17 mouse cellular contexts compared by ENCODE assay signal in genomic region chr11:24084077-24084476, GRCm38 (mm10). TPM values are rescaled to one million over a fixed set of nuclear protein-coding genes. Genes with fewer than 3 reads are reported as not detected.
DNase-seq lines count a peak whose midpoint lies in the region; ATAC-seq lines count a peak whose summit lies in the region.
"Had no signal": no experiment of that assay in that cellular context is flagged by ENCODE, and none has a peak within 500 bp of the region (broad histone marks: within the 10 kb centered on the region; RNA-seq: fewer than 3 reads in every experiment).

No protein-coding gene starts in this region.

- no peak for ATAC-seq in erythroblast, adult 5-6 weeks (replicated peaks; ENCODE audit: low FRiP score, poor library complexity, severe bottlenecking)
- ATAC-seq in neural tube, embryonic 12.5 days (ENCODE audit: low FRiP score, low read depth), result no peak
- ATAC-seq in liver, embryonic 13.5 days (ENCODE audit: low read depth), result no peak
- ATAC-seq in neural tube, embryonic 15.5 days (ENCODE audit: low FRiP score), result no peak
- ATAC-seq in granulocyte monocyte progenitor cell, adult 5-6 weeks (replicated peaks; ENCODE audit: poor library complexity, severe bottlenecking), result no peak

- 55% methylated on average over 3 of the region's 3 CpGs for WGBS in neural tube, embryonic 12.5 days
- 52% methylated on average over 3 of the region's 3 CpGs for WGBS in liver, embryonic 13.5 days (ENCODE audit: insufficient replicate concordance)
- whole genome bisulfite sequencing in neural tube, embryonic 15.5 days, result 40% methylated on average over 3 of the region's 3 CpGs

- H3K9me3 ChIP-seq in erythroblast, embryonic 14.5 days (ENCODE audit: control insufficient read depth, low read length), result no peaks in the 10 kb centered on the region
- H3K9me3 ChIP-seq in neural tube, embryonic 12.5 days, result no peaks in the 10 kb centered on the region
- no peaks in the 10 kb centered on the region for H3K9me3 ChIP-seq in liver, embryonic 13.5 days (replicated peaks)
- H3K9me3 ChIP-seq in neural tube, embryonic 15.5 days (replicated peaks), result no peaks in the 10 kb centered on the region
- H3K9me3 ChIP-seq: heart, embryonic 12.5 days; stomach, embryonic 15.5 days had no signal

- peaks cover 52% of the 10 kb centered on the region for H3K36me3 ChIP-seq in erythroblast, embryonic 14.5 days (ENCODE audit: control insufficient read depth)
- H3K36me3 ChIP-seq in neural tube, embryonic 12.5 days, result peaks cover 33% of the 10 kb centered on the region
- H3K36me3 ChIP-seq in liver, embryonic 13.5 days, result peaks cover 48% of the 10 kb centered on the region
- peaks cover 6% of the 10 kb centered on the region; the same call in 1 of the 2 replicates for H3K36me3 ChIP-seq in neural tube, embryonic 15.5 days
- H3K36me3 ChIP-seq: stomach, embryonic 15.5 days had no signal

- H3K4me3 ChIP-seq in erythroblast, embryonic 14.5 days (replicated peaks), result peak overlapping the region; percentile 92
- H3K4me3 ChIP-seq in neural tube, embryonic 12.5 days, result no peak overlapping the region
- no peak overlapping the region for H3K4me3 ChIP-seq in liver, embryonic 13.5 days (replicated peaks)
- H3K4me3 ChIP-seq in neural tube, embryonic 15.5 days (replicated peaks), result peak overlapping the region; percentile 21
- H3K4me3 ChIP-seq: heart, embryonic 12.5 days; stomach, embryonic 15.5 days had no signal

- H3K9ac ChIP-seq in neural tube, embryonic 12.5 days, result 0 out of 2 replicates have a peak overlapping the region, but pooled peaks have one; percentile 48
- H3K9ac ChIP-seq in liver, embryonic 13.5 days, result no peak overlapping the region
- H3K9ac ChIP-seq in neural tube, embryonic 15.5 days (replicated peaks), result peak overlapping the region; percentile 29; the same call in 1 of the 2 replicates
- H3K9ac ChIP-seq: heart, embryonic 12.5 days; stomach, embryonic 15.5 days had no signal

- peaks cover 4% of the 10 kb centered on the region; the same call in 1 of the 2 replicates for H3K27me3 ChIP-seq in erythroblast, embryonic 14.5 days (ENCODE audit: control insufficient read depth)
- H3K27me3 ChIP-seq in neural tube, embryonic 12.5 days (replicated peaks), result no peaks in the 10 kb centered on the region
- no peaks in the 10 kb centered on the region for H3K27me3 ChIP-seq in liver, embryonic 13.5 days
- no peaks in the 10 kb centered on the region for H3K27me3 ChIP-seq in neural tube, embryonic 15.5 days (replicated peaks)
- H3K27me3 ChIP-seq: heart, embryonic 12.5 days; stomach, embryonic 15.5 days had no signal

- H3K27ac ChIP-seq in neural tube, embryonic 12.5 days, result no peak overlapping the region
- no peak overlapping the region; the same call in 1 of the 2 replicates for H3K27ac ChIP-seq in liver, embryonic 13.5 days
- peak overlapping the region; percentile 71 for H3K27ac ChIP-seq in neural tube, embryonic 15.5 days (replicated peaks)
- H3K27ac ChIP-seq: stomach, embryonic 15.5 days had no signal

- peaks cover 83% of the 10 kb centered on the region for H3K4me1 ChIP-seq in erythroblast, embryonic 14.5 days (ENCODE audit: control insufficient read depth)
- peaks cover 45% of the 10 kb centered on the region for H3K4me1 ChIP-seq in neural tube, embryonic 12.5 days
- peaks cover 75% of the 10 kb centered on the region for H3K4me1 ChIP-seq in liver, embryonic 13.5 days (replicated peaks)
- peaks cover 55% of the 10 kb centered on the region for H3K4me1 ChIP-seq in neural tube, embryonic 15.5 days

- H3K4me2 ChIP-seq in neural tube, embryonic 12.5 days (replicated peaks), result peak overlapping the region; percentile 79
- H3K4me2 ChIP-seq in liver, embryonic 13.5 days, result peak overlapping the region; percentile 23; the same call in 1 of the 2 replicates
- peak overlapping the region; percentile 97 for H3K4me2 ChIP-seq in neural tube, embryonic 15.5 days

- no peak for DNase-seq in neural tube, embryonic 10.5 days (ENCODE audit: extremely low spot score, low spot score)
- no peak for DNase-seq in liver, embryonic 13.5 days
- no peak for DNase-seq in cerebellum, postnatal 25 days
- DNase-seq: cerebellum, adult 9-11 months; left cerebral cortex, postnatal 4 days; lung, postnatal 14 days; thymus, postnatal 25 days had no signal

RNA-seq across cellular contexts. Expression of gene Bcl11a, which starts 6.2 kb away (rescaled TPM):
- 4.5 and 4.9 TPM in 2 replicates for polyA plus RNA-seq in erythroblast, embryonic 14.5 days (2012)
- 11.1 and 25.5 TPM in 2 replicates for total RNA-seq in erythroblast, adult 5-6 weeks (2015; ENCODE audit: low replicate concordance)
- total RNA-seq in erythroblast, adult 5-6 weeks (2017; ENCODE audit: low replicate concordance), result 4.9 and 10.2 TPM in 2 replicates
- polyA plus RNA-seq in neural tube, embryonic 12.5 days (2016; fragmentation: Nextera tagmentation; extraction: Ambion mirVana), result 96.6 and 101 TPM in 2 replicates
- 37.9 and 45.0 TPM in 2 replicates for polyA plus RNA-seq in liver, embryonic 13.5 days (2015; fragmentation: Nextera tagmentation; extraction: Ambion mirVana)
- polyA plus RNA-seq in neural tube, embryonic 15.5 days (2015; fragmentation: Nextera tagmentation; extraction: Ambion mirVana), result 85.1 and 102 TPM in 2 replicates
- total RNA-seq in granulocyte monocyte progenitor cell, adult 5-6 weeks (2014; fragmentation: Nextera tagmentation), result 33.7 and 44.4 TPM in 2 replicates
- 10.0 and 16.0 TPM in 2 replicates for total RNA-seq in granulocyte monocyte progenitor cell, adult 5-6 weeks (2017)

RNA-seq across cellular contexts. Expression of gene A830031A19Rik, which starts 9.2 kb away (rescaled TPM):
- not detected in 2 replicates for polyA plus RNA-seq in erythroblast, embryonic 14.5 days (2012)
- not detected in 2 replicates for total RNA-seq in erythroblast, adult 5-6 weeks (2015; ENCODE audit: low replicate concordance)
- 4.0 TPM in 1 of 2 replicates, not detected in the other for total RNA-seq in erythroblast, adult 5-6 weeks (2017; ENCODE audit: low replicate concordance)
- not detected in 2 replicates for polyA plus RNA-seq in neural tube, embryonic 12.5 days (2016; fragmentation: Nextera tagmentation; extraction: Ambion mirVana)
- not detected in 2 replicates for polyA plus RNA-seq in liver, embryonic 13.5 days (2015; fragmentation: Nextera tagmentation; extraction: Ambion mirVana)
- polyA plus RNA-seq in neural tube, embryonic 15.5 days (2015; fragmentation: Nextera tagmentation; extraction: Ambion mirVana), result not detected in 2 replicates
- total RNA-seq in granulocyte monocyte progenitor cell, adult 5-6 weeks (2014; fragmentation: Nextera tagmentation), result not detected in 2 replicates
- total RNA-seq in granulocyte monocyte progenitor cell, adult 5-6 weeks (2017), result not detected in 2 replicates
- total RNA-seq: gastrocnemius, adult 8-10 months; monocyte, adult 5-6 weeks had no signal
- polyA plus RNA-seq: heart, embryonic 12.5 days; kidney, embryonic 14.5 days; stomach, embryonic 15.5 days had no signal

Comparison
In these comparisons a context has a peak if more than half of its experiments do, and no peak if none do; other contexts are left out.
1. H3K4me3 ChIP-seq: peak in erythroblast, embryonic 14.5 days (single experiment) and neural tube, embryonic 15.5 days (single experiment); none in neural tube, embryonic 12.5 days (single experiment) and liver, embryonic 13.5 days (single experiment).
2. H3K4me2 ChIP-seq: peak in every context shown above with its lines; median percentile 97 in neural tube, embryonic 15.5 days; 79 in neural tube, embryonic 12.5 days; 23 in liver, embryonic 13.5 days.